Mouse (Mus musculus) kidney, adult 2 months (tissue): Measurements from ENCODE around the gene Ankrd13c.

Source experiments
- CTCF ChIP-seq: fragments of 200-500 bp; conservative IDR thresholded peaks from 2 replicates; pipeline ENCODE4 v1.5.1; 2011; ENCODE audit warnings: low read depth, mild to moderate bottlenecking, control low read depth, low read length, moderate library complexity, mixed read lengths; ENCODE audit not compliant: insufficient read depth, insufficient read length
- POLR2A ChIP-seq: fragments of 200-500 bp; IDR thresholded peaks from one replicate; pipeline ENCODE4 v1.6.1; 2011; ENCODE audit warnings: low read depth, low read length, control low read depth

GRCm38 (mm10) chr3:157979619-157980018 lies 32.6 kb downstream of the Ankrd13c start:
- no peak for TF ChIP-seq CTCF
- no peak for TF ChIP-seq POLR2A
